Mouse (Mus musculus) embryonic facial prominence, embryonic 14.5 days (tissue): ENCODE measurements around the gene Apof. TPM values are rescaled to one million over a fixed set of nuclear protein-coding genes. Genes with fewer than 3 reads are reported as not detected.
"Not testable (repeated sequence)": the region's sequence is repeated elsewhere in the genome, so short reads cannot be mapped to it uniquely, and the experiment has no call there.

Experiments used
- ATAC-seq: fragments of 200-750 bp; cut with Nextera tagmentation; 2 replicates; pipeline ENCODE4 v1.8.0; 2017; ENCODE audit warnings: low read depth, moderate number of reproducible peaks, moderate TSS enrichment
- DNase-seq: peaks from one replicate; pipeline ENCODE4 v3.0.0-alpha.2; 2015; ENCODE audit warnings: low spot score
- H3K27ac ChIP-seq: fragments of 300-500 bp; sonication (generic); replicated peaks from 2 replicates; pipeline ENCODE4 v1.5.1; 2014; ENCODE audit warnings: low read depth, mild to moderate bottlenecking, low read length, moderate library complexity
- H3K27me3 ChIP-seq: fragments of 300-500 bp; sonication (generic); replicated peaks from 2 replicates; pipeline ENCODE4 v1.6.1; 2014; ENCODE audit warnings: low read length; ENCODE audit not compliant: control insufficient read depth, insufficient read depth
- H3K36me3 ChIP-seq: fragments of 300-500 bp; sonication (generic); 2 replicates; pipeline ENCODE4 v1.6.1; 2014; ENCODE audit warnings: low read length, mixed read lengths; ENCODE audit not compliant: control insufficient read depth, insufficient read depth
- H3K4me1 ChIP-seq: fragments of 300-500 bp; sonication (generic); 2 replicates; pipeline ENCODE4 v1.6.1; 2014; ENCODE audit warnings: antibody characterized with exemption, low read length; ENCODE audit not compliant: control insufficient read depth, insufficient read depth
- H3K4me2 ChIP-seq: fragments of 300-500 bp; sonication (generic); 2 replicates; pipeline ENCODE4 v1.6.1; 2014; ENCODE audit warnings: low read depth, mild to moderate bottlenecking, low read length, moderate library complexity, mixed read lengths
- H3K4me3 ChIP-seq: fragments of 300-500 bp; sonication (generic); 2 replicates; pipeline ENCODE4 v1.5.1; 2014; ENCODE audit warnings: low read depth, mild to moderate bottlenecking, low read length
- H3K9ac ChIP-seq: fragments of 300-500 bp; sonication (generic); 2 replicates; pipeline ENCODE4 v1.6.1; 2014; ENCODE audit warnings: low read depth, mild to moderate bottlenecking, low read length, moderate library complexity, mixed read lengths
- H3K9me3 ChIP-seq: fragments of 300-500 bp; sonication (generic); 2 replicates; pipeline ENCODE4 v1.6.1; 2016; ENCODE audit warnings: low read length; ENCODE audit not compliant: control insufficient read depth
- WGBS: fragments of 180-500 bp; shearing (Covaris S2); extraction: QIAGEN DNeasy Blood & Tissue Kit; methylation state at CpG from one replicate; pipeline ENCODE4 v1.1.7; 2014; 5-methylcytosine and 5-hydroxymethylcytosine counted together
- polyA plus RNA-seq: library from polyadenylated mRNA; unstranded; fragments of >200 nt; fragmentation: Nextera tagmentation; extraction: Ambion mirVana; gene quantifications from 2 replicates; pipeline ENCODE4 v1.2.1, GENCODE M21; 2014

Gene Apof
- polyA plus RNA-seq, 1 experiment from 2014 or later, result not detected

- H3K4me2 ChIP-seq, result 0 out of 2 replicates have a peak overlapping the region, but pooled peaks have one; percentile 15
- no peak overlapping the region for H3K9ac ChIP-seq
- peak overlapping the region; percentile 45 for H3K27ac ChIP-seq
- peaks cover 98% of the 10 kb centered on the region for H3K36me3 ChIP-seq
- no peaks in the 10 kb centered on the region for H3K9me3 ChIP-seq
- ATAC-seq, result peak; percentile 66; the same call in 1 of the 2 replicates
- WGBS, result 66% methylated on average over 16 of the region's 17 CpGs
- H3K27me3 ChIP-seq, result no peaks in the 10 kb centered on the region
- no peaks in the 10 kb centered on the region for H3K4me1 ChIP-seq
- peak; percentile 87 for DNase-seq
- no peak overlapping the region for H3K4me3 ChIP-seq
Measured at GRCm38 (mm10) chr10:128247020-128247732, 21.3 kb upstream of the Apof start.

GRCm38 (mm10) chr10:128250565-128250964 is 17.9 kb upstream of the Apof start:
- Histone ChIP-seq H3K4me3 (no peak overlapping the region), H3K27me3 (no peaks in the 10 kb centered on the region), H3K4me2 (no peak overlapping the region), H3K9ac (no peak overlapping the region), H3K36me3 (peaks cover 76% of the 10 kb centered on the region), H3K27ac (no peak overlapping the region), H3K9me3 (no peaks in the 10 kb centered on the region), H3K4me1 (no peaks in the 10 kb centered on the region)
- ATAC-seq (no peak), DNase-seq (no peak)
- 96% methylated on average over 11 of the region's 13 CpGs for WGBS

- Histone ChIP-seq H3K4me3 (no peak within 1 kb of the TSS), H3K9ac (no peak within 1 kb of the TSS), H3K9me3 (no peaks in the 10 kb centered on the region), H3K27me3 (no peaks in the 10 kb centered on the region), H3K4me2 (no peak within 1 kb of the TSS), H3K36me3 (peaks cover 45% of the 10 kb centered on the region), H3K27ac (no peak within 1 kb of the TSS), H3K4me1 (no peaks in the 10 kb centered on the region)
- DNase-seq, result no peak
- 76% methylated on average over 4 of the region's 4 CpGs for WGBS
- ATAC-seq, result no peak
Measured at GRCm38 (mm10) chr10:128253677-128254255, 14.7 kb upstream of the Apof start, which contains the start of gene Apon. TSS of gene Apon (plus strand) at chr10:128254096.

- WGBS, result 88% methylated on average over 8 of the region's 8 CpGs
- no peaks in the 10 kb centered on the region for H3K4me1 ChIP-seq
- peaks cover 23% of the 10 kb centered on the region for H3K36me3 ChIP-seq
- ATAC-seq (no peak), DNase-seq (no peak)
- no peak overlapping the region for H3K27ac ChIP-seq
- H3K9me3 ChIP-seq, result no peaks in the 10 kb centered on the region
- no peak overlapping the region for H3K9ac ChIP-seq
- H3K27me3 ChIP-seq, result no peaks in the 10 kb centered on the region
- no peak overlapping the region for H3K4me2 ChIP-seq
- no peak overlapping the region for H3K4me3 ChIP-seq
Measured at GRCm38 (mm10) chr10:128255925-128256324, 12.5 kb upstream of the Apof start.

- WGBS, result 82% methylated on average over 8 of the region's 8 CpGs
- DNase-seq, result no peak
Measured at GRCm38 (mm10) chr10:128256328-128256727, 12.1 kb upstream of the Apof start.

GRCm38 (mm10) chr10:128258953-128259352 is 9.5 kb upstream of the Apof start:
- Histone ChIP-seq H3K9me3 (no peaks in the 10 kb centered on the region), H3K9ac (no peak overlapping the region), H3K27ac (no peak overlapping the region), H3K4me2 (no peak overlapping the region), H3K27me3 (no peaks in the 10 kb centered on the region), H3K36me3 (no peaks in the 10 kb centered on the region), H3K4me1 (no peaks in the 10 kb centered on the region), H3K4me3 (no peak overlapping the region)
- 73% methylated on average over 3 of the region's 4 CpGs for WGBS
- peak; percentile 26 for DNase-seq
- ATAC-seq, result no peak

More at GRCm38 (mm10) chr10:128256328-128256727, 12.1 kb upstream of the Apof start:
- no peak overlapping the region for H3K4me3 ChIP-seq
- H3K4me1 ChIP-seq, result no peaks in the 10 kb centered on the region
- H3K9me3 ChIP-seq, result no peaks in the 10 kb centered on the region
- no peak overlapping the region for H3K27ac ChIP-seq
- no peaks in the 10 kb centered on the region for H3K27me3 ChIP-seq
- no peak overlapping the region for H3K9ac ChIP-seq
- no peak overlapping the region for H3K4me2 ChIP-seq
- H3K36me3 ChIP-seq, result peaks cover 19% of the 10 kb centered on the region
- ATAC-seq, result no peak

- DNase-seq (no peak), ATAC-seq (no peak)
- Histone ChIP-seq H3K27ac (no peak overlapping the region), H3K36me3 (no peaks in the 10 kb centered on the region), H3K4me1 (no peaks in the 10 kb centered on the region), H3K9ac (no peak overlapping the region), H3K4me2 (no peak overlapping the region), H3K27me3 (no peaks in the 10 kb centered on the region), H3K9me3 (no peaks in the 10 kb centered on the region), H3K4me3 (no peak overlapping the region)
- WGBS, result 80% methylated on average over 5 of the region's 5 CpGs
Measured at GRCm38 (mm10) chr10:128259946-128260345, 8.5 kb upstream of the Apof start.

- H3K27me3 ChIP-seq, H3K9ac ChIP-seq, H3K9me3 ChIP-seq, H3K27ac ChIP-seq, H3K36me3 ChIP-seq, H3K4me2 ChIP-seq, ATAC-seq, H3K4me3 ChIP-seq, H3K4me1 ChIP-seq, DNase-seq: not testable (repeated sequence)
- WGBS, result 89% methylated on average over 7 of the region's 7 CpGs
Measured at GRCm38 (mm10) chr10:128260376-128260775, 8.1 kb upstream of the Apof start.

GRCm38 (mm10) chr10:128262300-128262699 is 6.2 kb upstream of the Apof start:
- no peaks in the 10 kb centered on the region for H3K4me1 ChIP-seq
- H3K9ac ChIP-seq, result no peak overlapping the region
- no peak overlapping the region for H3K4me2 ChIP-seq
- no peak overlapping the region for H3K27ac ChIP-seq
- DNase-seq, result no peak
- H3K27me3 ChIP-seq, result no peaks in the 10 kb centered on the region
- ATAC-seq, result no peak
- no peak overlapping the region for H3K4me3 ChIP-seq
- H3K36me3 ChIP-seq, result no peaks in the 10 kb centered on the region
- H3K9me3 ChIP-seq, result no peaks in the 10 kb centered on the region
- 73% methylated on average over 22 of the region's 22 CpGs for WGBS
